Mouse (Mus musculus) embryonic fibroblast, embryonic 13.5 days (primary cell): ENCODE measurements around the gene Rspry1.

Experiments used
- CTCF ChIP-seq: IDR thresholded peaks from 2 replicates; pipeline ENCODE4 v1.5.1; 2011; ENCODE audit warnings: mild to moderate bottlenecking, control low read depth, low read length, moderate library complexity, borderline replicate concordance; ENCODE audit not compliant: insufficient read depth
- POLR2A ChIP-seq: IDR thresholded peaks from 2 replicates; pipeline ENCODE4 v1.6.1; 2011; ENCODE audit warnings: low read depth, mild to moderate bottlenecking, control low read depth, low read length, moderate library complexity

GRCm38 (mm10) chr8:94584238-94584817 lies 17.4 kb upstream of the Rspry1 start:
- no peak for TF ChIP-seq CTCF
- no peak for TF ChIP-seq POLR2A
